Mouse (Mus musculus): Measurements from ENCODE around the gene Gm3880. TPM values are rescaled to one million over a fixed set of nuclear protein-coding genes. Genes with fewer than 3 reads are reported as not detected.
A peak's percentile ranks its signal among the peaks of the same experiment; 100 is the strongest.
"Not testable (repeated sequence)": the region's sequence is repeated elsewhere in the genome, so short reads cannot be mapped to it uniquely, and the experiment has no call there.

Gm3880 gene
- total RNA-seq (2022), result not detected

- DNase-seq, result not testable (repeated sequence)
Observed at GRCm38 (mm10) chrX:102686872-102687271, at the start of gene Gm3880. Gm3880 (minus strand) TSS chrX:102686972.

- not testable (repeated sequence) for DNase-seq
Observed at GRCm38 (mm10) chrX:102724226-102724625, 37.5 kb upstream of the Gm3880 start.

GRCm38 (mm10) chrX:102707535-102707934, 20.8 kb upstream of the Gm3880 start, which contains the start of the genes Gm9112 and Dmrtc1b:
Gm9112 (minus strand) TSS chrX:102707635.
Dmrtc1b (plus strand) TSS chrX:102707865.
- DNase-seq, result not testable (repeated sequence)

DNA sequence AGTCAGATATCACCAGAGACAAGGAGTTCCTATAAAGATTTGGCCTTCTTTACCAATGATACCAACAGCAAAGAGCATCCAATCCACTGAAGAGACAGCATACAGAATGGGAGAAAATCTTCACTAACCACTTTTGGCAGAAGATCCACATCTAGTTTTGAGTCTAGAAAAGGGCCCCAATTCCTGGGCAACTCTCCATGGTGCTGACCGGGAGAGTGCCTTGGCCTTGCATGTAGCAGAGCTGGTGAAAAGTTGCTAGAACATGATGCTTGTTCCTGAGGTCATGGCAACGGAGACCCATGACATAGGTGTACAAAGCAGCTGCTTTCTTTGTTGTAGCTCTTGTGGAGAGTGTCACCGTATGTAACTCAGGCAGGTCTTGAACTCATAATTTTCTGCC, 13.9 kb upstream of the Gm3880 start:
- not testable (repeated sequence) for DNase-seq

- DNase-seq, result not testable (repeated sequence)
Observed at GRCm38 (mm10) chrX:102689252-102689651, 2.5 kb upstream of the Gm3880 start.

DNA sequence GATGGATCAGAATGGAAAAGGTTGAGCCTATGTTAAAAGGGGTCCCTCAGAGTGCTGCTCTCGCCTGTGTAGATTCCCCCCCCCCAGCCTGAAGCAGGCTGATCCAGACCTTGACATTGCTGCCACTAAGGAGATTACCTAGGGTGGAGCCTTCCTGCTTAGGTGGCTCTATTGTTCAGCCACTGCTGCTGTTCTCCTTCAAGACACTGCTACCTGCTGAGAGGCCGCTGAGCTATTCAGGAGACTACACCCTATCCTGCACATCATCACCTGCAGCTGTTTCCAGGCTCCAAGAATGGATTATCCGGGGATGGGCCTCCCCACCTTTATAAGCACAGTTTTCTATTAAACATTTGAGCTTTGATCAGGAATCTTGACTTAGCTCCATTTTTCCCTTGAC, 2.1 kb downstream of the Gm3880 start:
- not testable (repeated sequence) for DNase-seq

GRCm38 (mm10) chrX:102666641-102667040, 20.1 kb downstream of the Gm3880 start:
- no peak for DNase-seq

- DNase-seq, result no peak
Observed at GRCm38 (mm10) chrX:102660712-102661111, 26.1 kb downstream of the Gm3880 start.

- no peak for DNase-seq
Observed at GRCm38 (mm10) chrX:102645691-102646090, 41.1 kb downstream of the Gm3880 start.

- no peak for DNase-seq
Observed at GRCm38 (mm10) chrX:102645146-102645545, 41.6 kb downstream of the Gm3880 start.

GRCm38 (mm10) chrX:102644573-102644951, 42.2 kb downstream of the Gm3880 start:
- DNase-seq, result no peak

DNA sequence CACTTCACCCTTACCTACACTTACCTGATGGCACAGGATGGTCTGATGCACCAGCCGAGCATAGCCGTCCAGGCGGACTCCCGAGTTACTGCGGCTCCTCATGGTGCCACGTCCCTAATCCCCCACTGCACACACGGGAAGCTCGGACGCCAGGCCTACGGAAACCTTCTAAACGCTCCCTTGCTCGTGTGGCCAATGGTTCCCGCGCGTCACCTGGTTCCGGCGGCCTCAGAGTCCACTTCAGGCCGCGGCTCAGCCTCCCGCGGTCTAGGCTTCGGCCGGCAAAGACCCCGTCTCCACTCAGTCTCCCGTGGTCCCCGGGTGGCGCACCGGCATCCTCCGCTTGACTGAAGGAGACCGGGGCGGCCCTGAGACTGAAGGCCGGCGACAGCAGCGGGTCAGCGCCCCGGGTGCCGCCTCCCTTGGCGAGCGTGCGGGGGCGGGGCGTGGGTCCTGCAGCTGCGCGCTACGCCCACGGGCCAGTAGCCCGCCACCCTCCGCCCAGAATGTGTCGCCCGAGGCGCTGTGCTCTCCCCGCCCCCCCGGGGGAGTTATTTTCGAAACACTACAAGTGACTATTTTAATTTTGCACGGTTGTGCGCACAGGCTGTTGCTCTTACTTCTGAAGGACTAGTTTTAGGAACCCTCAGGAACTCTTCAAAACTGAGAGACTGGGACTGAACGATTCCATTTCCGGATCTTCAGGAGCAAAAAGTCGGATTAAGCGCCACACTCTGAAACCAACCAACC, 42.8 kb downstream of the Gm3880 start, which contains the start of gene Phka1:
TSS of gene Phka1 (minus strand) at position 424 of the 750 bp plus-strand sequence.
- peak; percentile 71 for DNase-seq

Other genes starting within 250 kb of the Gm3880 start
- 10 to 100 TPM in 3 of 4 experiments, 1 to 10 TPM in 1; 8.0 to 16.4 (median 13.4) TPM for gene Hdac8, start 181.6 kb downstream of the Gm3880 start, total RNA-seq (2022)
- gene Phka1, start 42.7 kb downstream of the Gm3880 start, total RNA-seq (2022), result 10 to 100 TPM; 14.8 to 22.7 (median 19.0) TPM
- not detected for gene Gm9112, start 20.7 kb upstream of the Gm3880 start, total RNA-seq (2022)
- not detected for gene Dmrtc1b, start 20.9 kb upstream of the Gm3880 start, total RNA-seq (2022)
- not detected for gene Dmrtc1c1, start 116.0 kb upstream of the Gm3880 start, total RNA-seq (2022)
- not detected for gene Dmrtc1c2, start 167.6 kb upstream of the Gm3880 start, total RNA-seq (2022)
- gene 1700031F05Rik, start 181.0 kb upstream of the Gm3880 start, total RNA-seq (2022), result not detected
- gene Dmrtc1a, start 221.7 kb upstream of the Gm3880 start, total RNA-seq (2022), result 1 to 10 TPM in 2 of 4 experiments, under 1 TPM in 2; 0.55 to 1.4 (median 1.0) TPM
- gene 1700011M02Rik, start 221.9 kb upstream of the Gm3880 start, total RNA-seq (2022), result not detected
- under 1 TPM in 1 of 4 experiments, not detected in 3; 0.78 TPM for gene 1700018G05Rik, start 241.4 kb upstream of the Gm3880 start, total RNA-seq (2022)

Measured in adrenal gland, adult 8-10 months (tissue).